Mouse (Mus musculus) cerebellum, postnatal 36 days (tissue): ENCODE measurements at regions not wholly inside any gene's neighbourhood (a gene's known extent, or its start where the extent isn't known, plus 50 kb on each side); places are given as distances from the start of the nearest gene placed in this dataset.
"Not testable (repeated sequence)": the region's sequence is repeated elsewhere in the genome, so short reads cannot be mapped to it uniquely, and the experiment has no call there.

Experiments
- DNase-seq, 2 experiments: peaks; one replicate each; pipeline ENCODE4 v3.0.0; 2021 to 2022; ENCODE audit warnings: mixed read lengths in 2 of 2

DNA sequence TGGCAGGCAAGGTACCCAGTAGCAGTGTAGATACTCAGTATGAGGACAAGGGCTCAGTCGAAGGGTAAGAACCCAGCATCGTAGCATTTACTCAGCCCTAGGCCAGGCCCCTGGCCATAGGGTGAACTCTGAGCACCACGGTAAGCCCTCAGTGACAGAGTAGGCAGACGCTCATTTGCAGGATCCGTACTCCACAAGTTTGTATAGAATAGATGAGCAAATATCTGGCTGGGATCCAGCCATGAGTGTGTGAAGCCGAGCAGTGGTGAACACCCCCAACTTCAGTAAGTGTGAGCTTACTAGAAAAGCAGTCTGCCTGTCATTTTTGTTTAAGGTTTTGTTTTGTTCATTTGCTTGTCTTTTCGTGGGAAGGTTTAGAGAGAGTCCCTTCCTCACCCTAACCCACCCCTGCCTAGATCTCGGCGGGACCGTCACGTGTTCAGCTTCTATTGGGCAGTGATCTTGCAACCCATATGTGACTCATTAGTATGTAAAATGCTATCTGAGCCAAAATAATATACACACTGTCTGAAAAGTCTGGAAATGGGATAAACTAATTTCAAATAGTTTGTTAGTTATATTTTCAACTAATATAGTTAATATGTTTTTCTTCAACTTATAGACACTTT, 76.3 kb downstream of the Gm5447 start:
- no peak for DNase-seq

DNA sequence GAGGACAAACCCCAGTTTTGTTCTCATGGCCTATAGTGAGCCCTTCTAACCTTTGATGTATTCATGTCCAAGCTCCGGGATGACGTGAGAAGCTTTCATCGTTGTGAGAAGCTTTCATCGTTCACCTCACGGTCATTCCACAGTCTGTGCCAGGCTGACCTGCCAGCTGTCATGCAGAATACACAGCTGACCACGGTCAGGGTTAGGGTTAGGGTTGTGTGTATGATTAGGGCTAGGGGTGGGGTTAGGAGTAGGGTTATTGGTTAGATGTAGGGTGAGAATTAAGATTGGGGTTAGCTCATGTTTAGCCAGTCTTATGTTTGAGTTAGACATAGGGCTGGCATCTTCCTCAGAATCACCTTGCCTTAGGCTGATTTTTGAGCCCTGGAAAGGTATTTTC, 77.6 kb downstream of the Gm5447 start:
- not testable (repeated sequence) for DNase-seq

DNA sequence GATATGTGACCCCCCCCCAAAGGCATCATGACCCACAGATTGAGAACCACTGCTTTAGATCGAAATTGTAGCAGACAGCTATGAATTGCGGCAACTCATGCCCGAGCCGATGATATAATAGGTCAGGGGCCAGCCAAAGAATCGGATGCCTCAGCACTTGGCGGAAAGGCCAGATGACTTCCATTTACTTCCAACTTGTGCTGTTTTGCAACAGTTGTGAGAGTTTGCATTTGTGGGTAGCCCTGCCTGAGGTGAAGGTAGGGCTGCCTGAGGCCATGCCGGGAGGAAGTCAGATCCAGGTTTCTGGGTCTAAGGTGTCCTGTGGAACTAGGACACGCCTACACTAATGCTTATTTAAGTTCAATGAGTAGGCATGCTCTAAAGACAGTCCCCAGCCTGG, 80.4 kb downstream of the Gm5447 start:
- no peak for DNase-seq

DNA sequence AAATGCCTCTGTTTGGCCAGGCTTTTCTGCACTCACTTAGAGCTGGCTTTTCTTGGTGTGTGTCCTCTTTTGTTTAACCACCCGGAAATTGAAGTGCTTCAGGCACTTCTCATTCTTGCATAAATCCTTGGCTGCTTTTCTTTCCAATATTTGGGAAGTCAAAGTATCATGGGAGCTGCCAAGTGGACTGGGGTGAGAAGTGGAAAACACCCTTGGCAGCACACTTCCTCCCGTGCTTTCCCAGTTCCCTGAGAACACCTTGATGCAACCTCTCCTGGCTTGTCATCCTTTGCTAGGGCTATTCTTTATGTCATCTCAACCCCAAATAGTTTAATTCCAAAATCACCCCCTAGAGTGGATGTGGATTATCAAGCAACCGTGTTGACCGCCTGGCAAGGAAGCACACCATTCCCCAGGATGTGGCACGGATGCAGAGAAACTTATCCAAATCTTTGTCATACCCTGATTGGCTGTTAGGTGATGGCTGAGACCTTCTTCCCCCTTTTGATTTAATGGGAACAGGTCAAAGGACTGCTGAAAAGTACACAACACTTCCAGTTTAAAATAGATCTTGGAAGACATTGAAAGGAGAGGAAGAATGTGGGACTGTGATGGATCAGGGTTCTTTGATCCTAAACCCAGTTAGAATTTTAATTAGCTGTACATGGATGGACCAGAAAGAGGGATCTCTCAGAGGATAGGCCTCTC, 81.5 kb downstream of the Gm5447 start:
- no peak for DNase-seq

DNA sequence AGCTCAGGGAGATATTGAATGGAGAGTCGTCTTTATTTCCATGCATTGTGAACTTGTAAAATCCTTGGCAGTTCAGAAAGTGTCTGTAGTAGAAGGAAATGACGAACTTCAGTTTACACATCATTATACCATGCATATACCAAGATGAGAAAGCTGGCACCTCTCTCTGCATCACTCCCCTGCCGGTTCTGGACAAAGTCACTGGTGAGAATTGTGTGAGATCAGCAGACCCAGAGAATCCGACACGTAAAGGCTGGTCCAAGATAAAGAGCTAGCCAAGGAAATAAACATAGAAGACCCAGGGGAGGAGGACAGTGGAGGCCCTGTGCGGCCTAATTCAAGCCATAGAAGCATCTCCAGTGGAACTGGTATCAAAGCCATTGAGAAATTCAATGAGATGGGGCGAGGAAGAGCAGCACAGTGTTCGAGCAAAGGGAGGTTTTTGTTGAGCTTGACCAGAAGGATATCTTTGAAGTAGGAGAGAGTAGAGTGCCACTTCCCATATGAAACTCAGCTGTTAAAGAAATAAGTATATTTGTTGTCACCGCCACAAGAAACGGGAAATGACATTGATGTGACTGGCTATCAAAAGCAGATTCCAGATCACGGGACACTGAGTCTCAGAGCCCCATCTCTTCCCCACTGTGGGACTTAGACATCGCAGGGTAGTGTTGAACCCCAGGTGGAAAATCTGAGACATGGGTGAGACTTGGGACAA, 82.3 kb downstream of the Gm5447 start:
- DNase-seq, result no peak

DNA sequence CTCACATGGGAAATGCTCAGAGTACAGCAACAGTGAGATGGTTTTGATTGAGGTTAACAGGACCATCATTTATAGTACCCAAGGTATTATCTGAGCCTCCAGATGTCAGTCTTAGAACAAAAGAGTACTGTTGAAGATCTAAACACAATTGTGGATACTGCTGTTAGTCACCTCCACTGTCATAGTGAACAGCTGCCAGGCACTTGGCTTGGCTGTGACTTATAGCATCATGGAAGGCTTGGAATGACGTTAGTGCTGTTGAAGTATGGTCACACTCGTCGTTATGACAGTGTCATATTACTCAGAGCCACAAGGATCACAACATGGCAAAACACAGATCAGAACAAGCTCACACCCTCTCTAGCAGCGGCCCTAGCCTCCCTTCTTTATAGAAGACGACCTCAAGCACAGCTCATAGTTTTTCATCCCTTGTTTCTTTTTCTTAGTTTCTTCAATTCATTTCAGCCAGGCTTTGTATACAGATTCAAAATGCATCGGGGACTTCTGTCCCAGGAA, 87.0 kb downstream of the Gm5447 start:
- DNase-seq, result no peak

DNA sequence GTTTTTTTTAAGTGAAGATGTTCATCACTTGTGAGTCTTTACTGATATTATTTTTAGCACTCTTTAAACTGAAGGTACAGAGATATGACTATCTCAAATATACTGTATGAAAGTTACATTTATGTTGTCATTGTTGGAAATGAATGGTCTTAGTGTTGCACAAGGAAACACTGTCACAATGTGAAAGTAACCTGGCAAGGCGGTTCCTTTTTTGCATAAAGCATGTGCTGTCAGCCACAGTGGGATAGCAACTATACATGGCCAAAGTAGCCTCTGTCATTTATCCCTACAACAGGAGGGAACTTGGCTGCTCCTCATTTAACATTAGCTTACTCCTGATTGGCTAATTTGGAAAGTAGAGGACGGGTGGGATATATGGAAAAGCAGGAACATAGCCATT, 94.3 kb downstream of the Gm5447 start:
- DNase-seq, result no peak

DNA sequence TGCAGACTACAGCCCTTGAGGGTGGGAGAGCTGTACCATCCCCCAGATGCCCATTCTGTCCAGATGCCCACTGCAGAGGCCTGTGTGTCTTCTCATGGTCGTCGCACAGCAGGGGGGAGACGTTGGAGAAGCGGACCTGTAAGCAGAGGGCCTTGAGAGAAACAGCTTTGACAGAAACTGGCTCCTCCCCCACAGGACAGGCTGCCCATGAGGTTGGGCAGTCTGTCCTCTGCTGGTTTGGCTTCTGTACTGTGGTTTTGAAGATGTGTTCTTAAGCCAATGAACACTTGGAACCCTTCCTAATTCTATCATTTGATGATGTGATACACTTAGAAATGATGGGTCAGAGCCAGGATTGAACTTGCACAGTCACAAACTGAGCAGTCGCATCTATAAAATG, 102.5 kb downstream of the Gm5447 start:
- no peak for DNase-seq

DNA sequence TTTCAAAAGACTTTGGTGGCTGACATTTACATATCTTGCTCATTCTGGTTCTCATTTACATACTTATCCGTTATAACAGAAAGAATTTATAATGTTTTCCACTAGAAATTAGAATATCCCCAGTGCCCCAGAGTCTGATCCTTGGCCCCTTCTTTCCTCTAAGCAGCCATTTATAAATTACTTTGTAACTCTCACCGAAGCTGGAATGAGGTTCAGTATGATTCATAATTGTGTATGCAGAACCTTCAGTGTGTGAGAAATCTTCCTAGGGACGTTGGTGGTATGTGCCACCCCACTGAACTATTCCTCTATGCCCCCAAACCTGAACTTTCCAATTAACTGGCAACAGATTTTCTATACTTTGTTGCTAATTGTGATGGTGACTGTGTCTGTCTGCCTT, 104.7 kb downstream of the Gm5447 start:
- no peak for DNase-seq

DNA sequence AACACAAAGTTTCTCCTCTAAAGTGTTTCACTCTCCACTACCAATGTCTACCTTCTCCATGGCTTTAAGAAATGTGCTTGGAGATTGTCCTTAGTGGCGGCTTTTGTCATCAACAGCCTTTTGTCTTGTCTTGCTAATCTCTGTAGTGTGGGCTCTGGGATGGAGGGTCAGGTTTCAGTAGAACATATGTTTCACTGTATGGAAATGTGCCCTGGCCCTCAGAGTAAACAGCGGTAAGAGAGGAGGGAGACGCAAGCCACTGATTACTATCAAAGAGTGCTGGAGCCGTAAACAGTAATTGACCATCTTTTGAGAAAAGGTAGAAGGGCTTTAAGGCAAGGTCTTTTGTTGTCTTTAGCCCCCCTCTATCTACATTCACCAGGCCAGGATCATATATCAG, 106.2 kb downstream of the Gm5447 start:
- DNase-seq, result no peak

DNA sequence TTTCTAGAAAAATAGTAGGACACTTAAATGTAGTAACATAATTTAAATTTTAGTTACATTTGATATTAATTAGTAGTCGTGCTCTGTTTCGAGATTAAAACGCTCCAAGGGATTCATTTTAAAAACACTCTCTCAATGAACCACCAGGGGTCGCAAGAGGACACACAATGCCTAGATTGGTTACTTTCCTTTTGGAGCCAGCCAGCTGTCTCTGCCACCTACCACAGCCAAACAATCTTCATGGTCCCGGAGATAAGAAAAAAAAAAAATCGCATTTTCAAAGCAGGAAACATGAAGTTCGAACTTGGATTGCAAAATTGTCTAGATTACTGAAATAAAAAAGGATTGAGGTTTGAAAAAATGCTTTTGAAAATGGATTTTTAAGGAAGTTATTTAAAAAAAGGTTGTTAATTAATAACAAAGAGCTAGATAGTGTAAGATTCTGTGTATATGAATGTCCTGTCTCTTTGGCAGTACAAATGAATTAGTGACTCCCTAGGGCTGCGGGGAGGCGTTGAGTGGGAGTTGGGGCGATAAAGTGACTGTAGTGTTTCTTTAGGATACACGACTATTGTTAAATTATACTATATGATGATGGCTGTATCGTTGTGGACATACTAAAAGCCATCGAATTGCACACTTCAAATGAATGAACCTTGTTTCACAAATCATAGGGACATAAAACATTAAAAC, 108.6 kb downstream of the Gm5447 start:
- peak; percentile 41 to 71 for DNase-seq

DNA sequence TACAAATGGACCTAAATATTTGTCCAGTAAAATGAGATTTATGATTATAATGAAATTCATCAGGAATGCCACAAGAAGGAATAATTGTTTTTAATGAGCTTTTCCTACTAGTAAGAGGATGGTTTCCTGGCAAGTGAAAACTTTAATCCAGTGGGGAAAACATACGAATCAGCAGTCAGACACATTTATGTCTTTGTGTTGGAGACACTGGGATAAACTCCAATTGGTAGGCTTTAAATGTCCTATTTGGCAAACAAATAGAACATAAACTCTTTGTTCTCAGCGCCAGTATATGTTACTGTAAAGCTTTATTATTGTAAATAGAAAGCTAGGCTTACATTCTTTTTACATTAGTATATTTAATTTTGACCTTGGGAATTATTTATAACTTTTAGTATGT, 127.0 kb downstream of the Gm5447 start:
- DNase-seq, result no peak

DNA sequence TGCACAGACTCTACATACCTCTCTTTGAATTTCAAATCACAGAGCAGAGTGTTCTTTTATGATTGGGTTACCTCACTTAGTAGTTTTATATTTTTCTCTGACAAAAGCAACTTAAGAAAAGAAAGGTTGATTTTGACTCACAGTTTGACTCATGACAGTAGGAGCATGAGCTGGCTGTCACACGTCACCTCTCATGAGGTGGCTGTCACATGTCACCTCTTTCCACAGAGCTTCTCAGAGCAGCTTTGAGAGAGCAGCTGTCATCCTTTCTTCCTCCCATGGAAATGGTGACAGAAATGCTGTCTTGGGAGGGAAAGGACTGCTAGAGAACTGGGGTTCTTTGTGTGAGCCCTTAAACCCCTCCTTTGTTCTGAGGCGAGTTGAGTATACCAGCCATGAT, 133.4 kb downstream of the Gm5447 start:
- no peak for DNase-seq

DNA sequence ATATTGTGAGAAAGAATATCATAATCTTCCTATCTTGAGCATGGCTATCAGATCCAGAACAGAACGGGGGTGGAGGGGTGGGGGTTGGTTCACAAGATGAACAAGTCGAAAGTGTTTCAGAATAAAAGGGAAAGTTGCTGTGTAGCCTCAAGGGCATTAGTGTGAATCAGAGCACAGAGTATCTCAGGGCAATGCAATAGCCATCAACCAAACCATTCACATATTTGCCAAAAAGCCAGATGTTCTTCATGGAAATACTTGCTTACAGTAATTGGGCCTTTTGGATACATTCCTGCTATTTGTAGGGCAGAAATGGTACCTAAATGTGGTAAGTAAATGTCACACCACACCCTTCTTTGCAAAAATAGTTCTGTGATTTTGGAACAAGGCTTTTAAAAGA, 135.2 kb downstream of the Gm5447 start:
- DNase-seq, result no peak

DNA sequence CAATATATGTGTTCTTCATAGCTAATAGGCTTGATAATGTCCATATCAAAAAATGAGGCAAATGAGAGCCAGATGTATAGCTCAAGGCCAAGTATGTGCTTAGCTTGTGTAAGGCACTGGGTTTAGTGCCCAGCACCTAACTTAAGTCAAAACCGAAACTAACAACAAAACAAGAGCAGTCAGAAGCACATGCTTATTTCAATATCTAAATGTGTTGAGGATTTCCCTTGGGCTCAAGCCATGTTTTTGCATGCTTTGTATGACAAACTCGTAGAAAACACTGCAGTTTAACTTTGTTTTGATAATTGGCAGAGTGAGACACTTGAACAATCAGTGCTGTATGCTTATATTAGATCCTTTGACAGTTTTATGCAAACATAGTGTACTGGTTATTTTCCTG, 148.7 kb downstream of the Gm5447 start:
- DNase-seq, result no peak

DNA sequence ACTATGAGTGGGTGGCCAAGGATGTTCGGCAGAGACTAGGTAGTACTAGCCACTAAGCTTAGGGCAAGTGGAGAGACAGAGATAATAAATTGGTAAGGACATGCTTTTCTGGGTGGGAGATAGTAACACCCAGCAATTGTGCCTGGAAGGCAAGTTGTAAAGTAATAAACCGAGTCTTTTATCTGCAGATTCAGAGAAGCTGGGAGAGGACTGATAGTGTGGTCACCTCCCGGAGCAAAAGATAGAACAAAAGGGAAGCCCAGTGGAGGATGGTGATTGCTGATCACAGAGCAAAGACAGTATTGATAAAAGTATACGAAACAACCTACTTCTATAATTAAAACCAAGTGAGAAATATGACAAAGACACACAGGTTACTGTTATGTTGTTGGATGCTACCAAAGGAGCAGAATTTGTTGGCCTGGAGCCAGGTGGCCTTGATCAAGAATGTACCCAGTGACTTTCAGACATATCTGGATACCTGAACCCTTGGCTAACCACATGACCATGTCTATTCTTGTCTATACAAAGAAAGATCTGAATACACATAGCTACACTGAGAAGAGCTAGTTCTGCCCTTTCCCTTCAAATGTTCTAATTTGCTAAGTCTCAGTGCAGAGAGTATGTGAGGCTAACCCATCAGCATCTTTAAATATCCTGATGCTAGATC, 150.7 kb downstream of the Gm5447 start:
- DNase-seq, result no peak

DNA sequence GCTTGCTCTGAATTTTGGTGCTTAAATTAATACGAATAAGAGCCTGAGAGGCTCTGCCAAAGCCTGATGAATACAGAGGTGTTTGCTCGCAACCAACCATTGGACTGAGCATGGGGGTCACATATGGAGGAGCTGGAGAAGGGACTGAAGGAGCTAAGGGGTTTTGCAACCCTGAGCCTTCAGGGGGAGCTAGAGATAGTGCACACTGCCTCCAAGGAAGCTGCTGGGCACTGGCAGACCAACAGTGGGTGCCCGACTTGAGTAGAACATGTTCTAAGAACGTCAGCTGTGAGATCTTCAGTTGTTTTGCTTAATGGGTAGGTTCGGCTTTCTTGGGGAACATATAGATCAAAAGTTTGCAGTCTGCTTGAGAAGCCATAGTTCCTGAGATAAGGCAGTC, 158.5 kb downstream of the Gm5447 start:
- no peak for DNase-seq

DNA sequence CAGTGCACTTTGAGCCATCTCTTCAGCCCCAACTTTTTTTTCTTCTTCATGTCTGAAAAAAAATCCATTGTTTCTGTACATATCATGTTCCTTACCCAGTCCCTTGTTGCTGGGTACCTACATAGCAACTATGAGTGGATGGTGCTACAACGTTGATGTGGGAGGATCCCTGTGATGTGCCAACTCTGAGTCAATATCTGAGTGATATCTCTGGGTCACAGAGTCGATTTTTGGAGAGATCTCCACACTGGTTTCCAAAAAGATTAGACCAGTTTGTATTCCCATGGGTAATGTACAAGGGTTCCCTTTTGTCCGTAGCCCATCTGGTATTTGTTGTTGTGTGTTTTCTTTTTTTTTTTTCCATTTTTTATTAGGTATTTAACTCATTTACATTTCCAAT, 165.7 kb downstream of the Gm5447 start:
- no peak for DNase-seq

DNA sequence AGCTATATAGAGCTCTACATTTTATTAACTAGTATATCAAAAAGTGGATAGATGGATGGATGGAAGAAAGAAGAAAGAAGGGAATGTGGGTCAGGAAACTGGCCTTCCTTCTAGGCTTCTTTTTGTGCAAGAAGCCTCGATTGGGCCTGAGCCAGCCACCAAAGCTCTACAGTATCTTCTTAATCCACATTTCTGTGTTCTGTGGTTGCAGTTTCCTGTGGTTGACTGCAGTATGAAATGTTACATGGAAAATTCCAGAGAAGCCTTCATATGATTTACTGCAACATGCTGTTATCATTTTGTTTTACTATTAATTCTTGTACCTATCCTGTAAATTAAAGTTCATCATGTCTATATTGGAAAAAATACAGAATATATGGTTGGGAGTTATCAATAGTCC, 173.3 kb downstream of the Gm5447 start:
- no peak for DNase-seq

DNA sequence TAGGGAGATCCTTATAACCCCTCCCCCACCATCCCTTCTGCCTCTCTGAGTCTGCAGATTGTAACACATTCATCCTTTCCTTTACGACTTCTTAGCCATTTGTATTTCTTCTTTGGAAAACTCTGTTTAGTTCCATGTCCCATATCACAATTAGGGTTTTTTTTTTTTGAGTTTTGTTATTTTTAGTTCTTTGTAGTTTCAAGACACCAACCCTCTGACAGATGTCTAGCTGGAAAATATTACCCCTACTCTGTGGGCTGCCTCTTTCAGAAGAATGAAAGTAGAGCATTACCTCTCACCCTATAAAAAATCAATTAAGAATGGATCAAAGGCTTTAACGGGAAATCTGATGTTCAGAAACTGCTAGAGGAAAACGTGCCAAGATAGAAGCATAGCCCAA, 180.1 kb downstream of the Gm5447 start:
- DNase-seq, result no peak

DNA sequence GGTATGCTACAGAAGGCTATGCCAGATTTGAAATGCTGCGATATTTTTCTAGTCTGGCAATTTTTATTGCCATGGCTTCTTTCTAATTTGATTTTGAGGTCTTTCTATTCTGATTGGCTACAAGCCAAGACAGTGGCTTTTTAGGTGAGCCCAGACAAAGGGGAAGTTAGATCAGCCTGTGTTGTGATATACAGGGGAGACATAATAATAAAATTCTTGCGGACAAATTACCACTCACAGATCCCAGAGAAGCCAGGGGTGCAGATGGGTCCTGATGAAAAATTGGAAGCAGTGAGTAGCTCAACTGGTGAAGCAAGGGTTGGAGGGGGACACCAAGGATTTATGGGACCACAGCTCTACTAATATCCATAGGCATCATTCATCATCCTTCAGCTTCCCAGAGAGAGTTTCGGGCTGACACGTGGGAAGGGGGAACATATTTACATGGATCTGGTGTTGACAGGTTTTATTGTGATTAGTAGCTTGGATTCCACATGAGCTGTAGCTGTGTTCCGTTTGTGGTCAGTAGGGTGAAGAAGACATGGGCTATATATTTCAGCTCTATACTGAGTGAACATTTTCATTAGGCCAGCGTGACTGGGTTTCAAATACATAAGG, 190.0 kb downstream of the Gm5447 start:
- no peak for DNase-seq

DNA sequence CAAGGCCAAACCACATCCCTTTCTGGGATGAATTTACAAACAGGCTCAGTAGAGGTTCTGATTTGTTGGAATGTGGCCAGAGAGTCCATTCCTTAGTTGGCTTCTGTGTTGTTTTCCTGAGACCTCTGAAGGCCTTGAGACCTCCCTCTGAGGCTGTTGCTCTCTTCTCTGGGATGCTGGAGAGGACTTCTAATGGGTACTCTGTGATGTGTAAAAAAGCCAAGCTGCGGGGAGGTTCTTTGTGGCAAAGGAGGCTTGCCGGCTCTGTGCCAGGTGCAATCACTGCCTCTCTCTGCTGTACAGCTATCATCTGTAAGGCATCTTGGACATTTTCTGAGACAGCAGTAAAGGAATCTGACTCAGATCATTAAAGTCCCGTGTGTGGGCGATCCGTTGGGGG, 192.3 kb downstream of the Gm5447 start:
- DNase-seq, result peak in 1 of 2 experiments; percentile 2
